Mouse (Mus musculus) thymus, postnatal 10 days (tissue): ENCODE data around the gene Dtnbp1.

Experiments
- DNase-seq, 2 experiments: peaks; one replicate each; pipeline ENCODE4 v3.0.0; 2021; ENCODE audit warnings: low spot score in 2 of 2

Dtnbp1 gene

DNA sequence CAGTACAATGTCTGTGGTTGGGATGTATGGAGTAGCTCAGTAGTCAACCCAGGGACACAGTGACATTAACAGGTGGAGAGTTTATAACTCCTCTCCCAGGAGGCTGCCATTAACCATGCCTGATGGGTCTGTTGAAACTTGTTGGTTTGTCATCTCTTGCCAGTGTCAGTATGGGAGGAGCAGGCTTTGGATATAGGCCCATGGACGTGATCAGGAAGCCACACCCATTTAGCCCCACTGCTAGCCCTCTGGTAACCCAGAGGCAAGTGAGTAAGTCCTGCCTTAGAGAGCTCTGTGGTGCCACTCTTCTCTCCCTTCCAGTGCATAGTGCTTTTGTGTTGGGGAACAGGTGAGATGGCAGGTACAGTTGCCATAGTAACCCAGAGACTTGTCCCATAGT, 97.7 kb downstream of the Dtnbp1 start:
- no peak for DNase-seq

DNA sequence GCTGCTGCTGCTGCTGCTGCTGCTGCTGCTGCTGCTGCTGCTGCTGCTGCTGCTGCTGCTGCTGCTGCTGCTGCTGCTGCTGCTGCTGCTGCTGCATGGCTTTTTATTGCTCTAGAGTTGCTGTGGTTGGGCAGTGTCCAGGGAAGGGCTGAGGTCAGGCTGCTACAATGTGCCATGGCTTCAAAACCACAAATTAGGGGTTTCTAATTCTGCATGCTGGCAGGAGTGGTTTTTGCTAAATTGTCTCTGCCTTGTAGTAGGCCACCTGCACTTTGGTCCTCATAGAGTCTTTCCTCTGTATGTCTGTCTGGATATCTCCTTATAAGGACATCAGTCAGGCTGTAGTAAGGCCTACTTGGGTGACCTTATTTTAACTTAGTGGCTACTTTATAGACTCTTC, 98.5 kb downstream of the Dtnbp1 start:
- DNase-seq: no peak

DNA sequence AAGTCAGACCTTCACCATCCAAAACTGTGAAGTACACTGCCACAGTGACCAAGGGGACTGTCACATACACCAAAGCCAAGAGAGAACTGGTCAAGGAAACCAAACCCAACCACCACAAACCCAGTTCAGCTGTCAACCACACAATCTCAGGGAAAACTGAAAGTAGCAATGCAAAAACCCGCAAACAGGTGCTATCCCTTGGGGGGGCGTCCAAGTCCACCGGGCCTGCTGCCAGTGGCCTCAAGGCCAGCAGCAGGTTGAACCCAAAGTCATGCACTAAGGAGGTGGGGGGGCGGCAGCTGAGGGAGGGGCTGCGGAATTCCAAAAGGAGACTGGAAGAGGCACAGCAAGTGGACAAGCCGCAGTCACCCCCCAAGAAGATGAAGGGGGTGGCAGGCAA, 99.6 kb downstream of the Dtnbp1 start:
- DNase-seq: no peak

DNA sequence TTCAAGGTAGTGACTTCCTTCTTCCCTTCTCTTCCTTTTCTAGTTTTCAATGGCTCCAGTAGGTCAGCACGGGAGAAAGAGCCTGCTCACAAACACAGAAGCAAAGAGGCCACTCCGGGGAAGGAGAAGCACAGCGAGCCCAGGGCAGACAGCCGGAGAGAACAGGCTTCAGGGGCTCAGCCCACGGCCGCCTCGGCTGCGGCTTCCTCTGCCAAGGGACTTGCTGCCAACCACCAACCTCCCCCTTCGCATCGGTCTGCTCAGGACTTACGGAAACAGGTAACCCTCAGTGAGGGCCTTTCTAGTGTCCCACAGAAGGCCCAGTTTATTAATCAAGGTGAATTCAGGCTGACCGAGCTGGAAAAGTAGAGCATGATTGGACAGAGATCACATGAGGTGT, 105.7 kb downstream of the Dtnbp1 start:
- no peak for DNase-seq

- no peak for DNase-seq
These were observed 109.9 kb downstream of the Dtnbp1 start for GRCm38 (mm10) chr13:44891813-44892730.

- no peak for DNase-seq
These were observed 111.3 kb downstream of the Dtnbp1 start for GRCm38 (mm10) chr13:44890612-44891011.

DNA sequence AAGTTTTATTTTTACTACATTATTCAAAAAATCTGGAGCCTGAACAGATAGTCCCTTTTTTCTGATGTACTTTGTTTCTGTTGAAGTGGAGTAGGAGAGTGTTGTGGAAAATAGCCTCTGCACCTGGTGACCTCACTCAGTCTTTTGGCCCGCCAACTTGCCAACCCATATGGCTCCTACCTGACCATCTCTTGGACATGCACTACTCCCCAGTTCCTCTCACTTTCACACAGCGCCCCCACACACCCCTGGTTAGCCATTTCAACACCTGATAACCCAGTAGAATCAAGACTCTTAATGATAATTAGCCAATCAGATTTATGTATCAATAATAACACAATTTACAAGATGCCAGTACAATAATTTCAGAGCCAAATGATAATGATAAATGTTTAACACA, 115.7 kb downstream of the Dtnbp1 start:
- no peak for DNase-seq

DNA sequence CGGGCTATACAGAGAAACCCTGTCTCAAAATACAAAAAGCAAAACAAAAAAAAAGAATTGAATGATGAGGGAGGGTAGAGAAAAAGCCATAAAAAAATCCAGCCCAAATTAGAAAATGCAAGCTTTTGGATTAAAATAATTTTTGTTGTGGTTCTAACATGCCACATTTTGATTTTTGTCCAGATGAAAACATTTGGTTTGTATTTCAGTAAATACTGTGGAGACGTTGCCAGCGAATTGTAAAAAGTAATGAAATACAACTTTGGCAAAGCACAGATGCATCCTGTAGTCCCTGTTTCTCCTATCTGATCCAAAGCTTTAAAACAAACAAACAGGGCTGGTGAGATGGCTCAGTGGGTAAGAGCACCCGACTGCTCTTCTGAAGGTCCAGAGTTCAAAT, 120.9 kb downstream of the Dtnbp1 start:
- no peak for DNase-seq

DNA sequence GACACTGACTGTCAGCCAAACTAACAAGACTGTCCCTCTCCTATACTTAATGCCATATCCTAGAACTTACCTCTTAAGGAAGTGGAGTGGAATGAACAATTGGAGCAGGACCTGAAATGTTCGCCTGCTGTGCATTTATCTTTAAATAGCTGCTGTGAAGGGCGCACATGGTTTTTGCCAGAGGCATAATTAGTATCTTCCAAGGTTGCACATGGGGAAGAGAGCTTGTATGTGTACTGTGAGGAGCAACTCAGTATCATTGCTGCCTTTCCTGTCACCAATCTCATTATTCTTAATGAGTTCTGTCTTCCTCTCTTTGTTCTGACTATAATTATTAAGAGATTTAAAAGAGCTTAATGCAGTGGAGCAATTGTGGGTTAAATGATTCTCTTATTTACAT, 125.1 kb downstream of the Dtnbp1 start:
- DNase-seq: no peak
